Mouse (Mus musculus): ENCODE measurements around the gene Dll4.

The Dll4 gene

GRCm38 (mm10) chr2:119312380-119312958, 13.1 kb upstream of the Dll4 start:
- DNase-seq = no peak

DNA sequence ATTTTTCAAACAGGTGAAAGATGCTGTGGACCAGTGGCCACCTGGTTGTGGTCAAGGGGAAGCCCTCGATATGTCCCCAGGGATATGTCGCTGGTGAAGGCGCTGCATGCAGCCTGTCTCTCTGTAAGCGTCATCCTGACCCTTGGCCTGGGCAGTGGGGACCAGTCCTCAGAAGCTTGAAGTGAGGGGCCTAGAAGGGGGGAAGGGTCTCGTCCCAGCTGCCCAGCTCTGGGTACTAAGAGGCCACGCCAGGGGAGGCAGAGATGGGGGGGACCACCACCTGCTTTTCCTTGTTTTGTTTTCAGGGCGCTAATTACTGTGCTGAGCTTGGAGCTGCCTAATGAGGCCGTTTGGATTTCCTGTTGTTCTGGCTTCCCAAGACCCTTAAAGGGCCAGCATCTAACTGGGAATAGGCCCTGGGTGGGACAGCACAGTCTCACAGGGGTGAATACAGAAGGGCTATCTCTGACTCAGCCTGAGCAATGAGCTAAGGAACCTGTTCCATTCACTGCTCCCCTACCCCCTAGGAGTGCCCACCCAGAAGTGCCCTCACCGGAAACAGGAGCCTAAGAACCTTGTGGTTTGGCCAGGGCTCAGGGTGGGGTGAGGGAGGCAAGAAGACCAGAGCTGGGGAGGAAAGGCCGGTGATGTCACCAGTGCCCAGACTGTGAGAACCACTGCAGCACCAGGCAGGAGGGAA, 11.7 kb upstream of the Dll4 start:
- peak; percentile 64 for DNase-seq

GRCm38 (mm10) chr2:119314742-119315310, 10.8 kb upstream of the Dll4 start:
- DNase-seq = peak; percentile 77

DNA sequence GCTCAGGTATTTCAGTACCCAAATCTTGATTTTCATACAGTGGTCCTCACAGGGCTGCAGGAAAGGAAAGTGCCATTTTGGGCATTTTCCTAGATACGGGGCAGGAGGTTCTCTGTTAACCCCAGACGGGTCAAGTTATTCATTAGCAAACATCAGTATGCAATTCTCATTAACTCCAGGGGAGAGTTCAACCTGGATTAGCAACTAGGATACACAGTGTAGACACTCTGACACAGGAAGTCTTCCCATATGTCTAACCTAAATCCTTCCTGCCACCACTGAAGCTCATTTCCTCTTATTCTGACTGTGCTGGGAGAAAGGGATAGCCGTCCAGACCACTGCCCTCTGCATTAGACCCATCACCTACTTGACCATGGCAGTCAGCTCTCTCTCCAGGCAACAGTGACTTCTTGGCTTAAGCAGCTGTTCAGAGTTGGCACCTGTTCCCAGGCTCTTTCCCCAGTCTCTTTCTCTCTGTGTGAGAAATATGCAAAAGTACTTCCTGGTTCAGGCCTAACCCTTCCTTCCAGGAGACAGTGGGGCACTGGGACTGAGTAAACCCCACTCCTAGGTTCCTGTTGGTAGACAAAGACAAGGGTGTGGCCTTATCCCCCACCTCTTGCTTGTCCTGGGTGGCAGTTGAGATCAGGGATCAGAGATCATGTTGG, 7.4 kb upstream of the Dll4 start:
- no peak for DNase-seq

DNA sequence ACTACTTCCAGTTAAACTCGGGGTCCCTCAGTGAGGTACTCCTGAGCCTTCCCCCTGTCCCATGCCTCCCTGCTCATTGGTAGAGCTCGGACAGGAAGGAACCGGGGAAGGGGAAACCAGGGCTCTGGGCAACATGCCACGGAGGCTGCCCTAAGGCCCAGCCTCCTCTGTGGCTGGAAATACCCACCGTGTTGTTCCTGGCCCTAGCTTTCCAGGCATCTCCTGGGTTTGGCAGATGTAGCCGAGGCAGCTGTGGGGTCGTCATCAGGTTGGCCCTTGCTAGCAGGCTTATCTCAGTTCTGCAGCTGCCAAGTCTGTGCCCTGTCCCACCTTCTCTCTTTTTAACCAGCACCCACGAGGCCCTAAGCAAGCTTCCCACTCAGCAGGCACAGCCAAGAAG, 5.0 kb upstream of the Dll4 start:
- DNase-seq = no peak

DNA sequence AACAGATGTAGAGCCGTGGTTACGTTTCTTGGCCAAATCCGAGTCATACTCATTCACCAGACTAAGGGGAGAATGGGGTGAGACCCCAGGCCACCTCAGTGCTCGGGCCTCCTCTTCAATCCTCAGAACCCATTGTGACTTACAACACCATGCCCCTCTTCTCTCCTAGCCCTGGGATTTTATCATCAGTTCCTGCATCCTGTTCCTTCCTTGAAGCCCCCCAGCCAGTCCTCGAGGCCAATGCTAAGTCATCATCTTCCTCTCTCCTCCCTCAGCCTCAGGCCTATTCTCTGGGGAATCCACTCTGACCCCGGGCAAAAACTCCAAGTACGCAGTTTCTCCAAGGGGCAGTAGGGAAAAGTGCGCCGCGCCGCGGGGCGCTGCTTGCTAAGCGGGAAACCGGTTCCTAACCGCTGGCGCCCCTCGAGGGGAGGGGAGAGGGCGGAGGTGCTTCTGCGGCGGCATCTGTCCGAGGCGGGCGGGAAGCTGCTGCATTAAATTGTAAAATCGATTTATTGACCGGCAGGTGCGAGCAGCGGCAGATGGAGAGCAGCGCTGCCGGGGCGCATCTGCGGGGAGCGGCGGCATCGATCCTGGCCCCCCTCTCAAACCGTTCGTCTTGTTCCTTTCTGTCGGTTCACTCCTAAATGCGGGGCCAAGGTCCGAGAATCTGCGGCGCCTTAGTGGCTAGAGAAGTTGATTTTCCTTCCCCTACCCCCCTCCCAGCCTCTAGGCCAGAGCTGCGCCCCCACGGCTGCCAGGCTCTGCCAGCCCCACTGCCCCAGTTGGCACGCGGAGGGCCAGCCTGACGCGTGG, 3.6 kb upstream of the Dll4 start:
- DNase-seq = no peak

GRCm38 (mm10) chr2:119322587-119323300, 2.8 kb upstream of the Dll4 start:
- DNase-seq = no peak

DNA sequence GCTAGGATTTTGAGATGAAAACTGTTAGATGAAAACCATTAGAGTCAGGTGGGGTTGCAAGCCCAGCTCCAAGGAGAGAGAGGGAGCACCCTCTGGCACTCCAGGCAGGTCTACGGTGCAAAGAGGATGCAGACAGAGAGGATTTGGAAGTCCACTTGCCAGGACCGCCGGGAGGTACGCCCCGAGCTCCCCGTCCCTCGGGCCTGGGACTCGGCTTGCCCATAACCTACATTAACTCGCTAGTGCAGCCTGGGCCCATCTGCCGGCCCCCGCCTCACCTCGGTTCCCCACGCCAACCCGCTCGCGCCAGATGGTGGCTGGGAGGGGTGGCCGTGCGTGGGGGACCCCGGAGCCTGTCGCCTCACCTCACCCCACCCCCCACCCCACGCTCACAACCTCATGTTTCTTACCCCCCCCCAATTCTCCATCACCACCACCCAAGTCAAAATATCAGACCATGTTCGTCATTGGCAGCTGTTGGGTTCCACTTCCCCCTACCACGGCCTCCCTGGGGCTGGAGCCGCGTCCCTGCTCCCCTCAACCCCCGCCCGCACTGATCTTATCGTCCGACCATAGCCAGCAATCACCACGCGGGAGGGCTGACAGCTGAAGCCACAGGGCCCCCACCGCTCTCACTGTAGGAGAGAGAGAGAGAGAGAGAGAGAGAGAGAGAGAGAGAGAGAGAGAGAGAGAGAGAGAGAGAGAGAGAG, 1.6 kb upstream of the Dll4 start:
- no peak for DNase-seq

DNA sequence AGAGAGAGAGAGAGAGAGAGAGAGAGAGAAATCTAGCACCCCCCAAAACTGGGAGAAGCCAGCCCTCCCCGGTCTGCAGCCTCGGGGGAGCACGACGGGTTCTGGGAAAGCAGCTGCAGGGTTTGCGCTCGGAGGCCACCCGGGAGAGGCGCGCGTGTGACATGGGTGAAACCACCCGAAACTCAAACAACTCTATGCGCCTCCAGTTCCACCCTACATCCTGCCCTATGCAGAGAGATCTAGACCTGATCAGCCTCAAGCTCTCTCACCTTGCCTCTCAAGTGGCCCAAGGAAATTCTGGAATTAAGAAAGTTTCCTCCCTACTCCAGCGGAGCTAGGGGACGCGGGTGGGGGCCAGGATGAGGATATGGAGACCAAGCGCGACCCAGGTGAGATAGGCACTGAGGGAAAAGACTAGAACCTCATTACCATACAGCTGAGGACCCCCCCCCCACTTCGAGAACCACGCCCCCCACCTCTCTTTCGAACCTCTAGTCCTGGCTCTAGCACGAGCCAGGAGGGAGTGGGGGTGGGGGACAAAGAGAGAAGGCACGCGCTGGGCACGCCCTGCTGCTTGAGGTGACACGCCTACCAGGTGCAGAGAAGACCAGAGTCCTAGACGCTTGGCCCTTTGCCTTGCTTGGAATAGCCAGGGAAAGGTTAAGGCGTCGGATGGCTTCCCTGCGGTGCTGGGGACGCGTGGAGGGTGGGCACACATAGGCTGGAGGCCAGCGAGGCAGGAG, 837 bp upstream of the Dll4 start:
- peak; percentile 67 for DNase-seq

DNA sequence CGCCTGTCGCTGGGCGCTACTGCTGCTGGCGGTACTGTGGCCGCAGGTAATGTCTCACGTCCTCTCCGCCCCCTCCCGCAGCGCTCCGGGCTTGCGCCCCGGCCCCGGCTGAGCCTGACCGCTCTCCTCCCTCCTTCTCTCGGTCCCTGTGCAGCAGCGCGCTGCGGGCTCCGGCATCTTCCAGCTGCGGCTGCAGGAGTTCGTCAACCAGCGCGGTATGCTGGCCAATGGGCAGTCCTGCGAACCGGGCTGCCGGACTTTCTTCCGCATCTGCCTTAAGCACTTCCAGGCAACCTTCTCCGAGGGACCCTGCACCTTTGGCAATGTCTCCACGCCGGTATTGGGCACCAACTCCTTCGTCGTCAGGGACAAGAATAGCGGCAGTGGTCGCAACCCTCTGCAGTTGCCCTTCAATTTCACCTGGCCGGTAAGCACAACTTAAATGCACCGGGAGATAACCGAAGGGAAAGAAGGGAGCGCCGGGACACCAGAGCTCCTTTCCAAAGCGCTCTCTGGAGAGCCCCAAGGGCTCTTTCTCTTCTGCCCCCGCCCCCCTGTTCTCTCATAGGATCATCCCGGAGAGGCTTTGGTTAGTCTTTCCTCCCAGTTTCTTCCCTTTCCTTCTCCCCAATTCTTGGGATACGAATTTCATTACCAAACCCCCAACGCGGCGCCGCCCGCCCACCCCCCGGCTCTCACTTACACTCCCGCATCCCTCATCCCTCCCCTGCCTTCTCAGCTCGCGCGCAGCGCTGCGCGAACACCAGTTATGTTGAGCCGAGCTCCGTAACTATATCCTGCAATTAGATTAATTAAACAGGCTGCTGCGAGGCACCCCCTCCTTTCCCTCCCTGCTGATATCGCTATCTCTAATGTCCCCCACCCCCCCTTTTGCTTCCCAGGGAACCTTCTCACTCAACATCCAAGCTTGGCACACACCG, 847 bp downstream of the Dll4 start:
- no peak for DNase-seq

GRCm38 (mm10) chr2:119327102-119327480, 1.5 kb downstream of the Dll4 start:
- DNase-seq = peak; percentile 82

GRCm38 (mm10) chr2:119327942-119328526, 2.5 kb downstream of the Dll4 start:
- no peak for DNase-seq

DNA sequence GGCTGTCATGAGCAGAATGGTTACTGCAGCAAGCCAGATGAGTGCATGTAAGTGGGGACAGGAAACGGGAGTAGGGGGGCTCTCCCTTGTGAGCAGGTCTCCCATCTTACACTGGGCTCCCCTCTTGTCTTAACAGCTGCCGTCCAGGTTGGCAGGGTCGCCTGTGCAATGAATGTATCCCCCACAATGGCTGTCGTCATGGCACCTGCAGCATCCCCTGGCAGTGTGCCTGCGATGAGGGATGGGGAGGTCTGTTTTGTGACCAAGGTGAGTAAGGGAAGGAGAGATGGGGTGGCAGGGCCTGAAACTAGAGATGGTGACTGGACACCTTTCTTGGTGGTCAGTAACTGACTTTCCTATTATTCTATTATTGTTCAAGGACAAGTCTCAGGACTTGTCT, 3.0 kb downstream of the Dll4 start:
- no peak for DNase-seq

- no peak for DNase-seq
These were observed 3.7 kb downstream of the Dll4 start for GRCm38 (mm10) chr2:119329123-119329817.

DNA sequence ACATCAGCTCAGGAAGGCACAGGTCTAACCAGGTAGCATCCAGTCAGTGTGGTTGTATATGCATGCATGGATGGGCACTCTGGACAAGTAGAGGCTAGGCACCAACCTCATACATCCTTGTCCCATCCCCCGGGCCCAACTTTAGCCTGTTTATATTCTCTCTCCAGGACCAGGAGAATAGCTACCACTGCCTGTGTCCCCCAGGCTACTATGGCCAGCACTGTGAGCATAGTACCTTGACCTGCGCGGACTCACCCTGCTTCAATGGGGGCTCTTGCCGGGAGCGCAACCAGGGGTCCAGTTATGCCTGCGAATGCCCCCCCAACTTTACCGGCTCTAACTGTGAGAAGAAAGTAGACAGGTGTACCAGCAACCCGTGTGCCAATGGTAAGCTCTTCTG, 5.2 kb downstream of the Dll4 start:
- DNase-seq = no peak

GRCm38 (mm10) chr2:119332177-119332661, 6.6 kb downstream of the Dll4 start:
- DNase-seq = no peak

GRCm38 (mm10) chr2:119334135-119334534, 8.6 kb downstream of the Dll4 start:
- no peak for DNase-seq

DNA sequence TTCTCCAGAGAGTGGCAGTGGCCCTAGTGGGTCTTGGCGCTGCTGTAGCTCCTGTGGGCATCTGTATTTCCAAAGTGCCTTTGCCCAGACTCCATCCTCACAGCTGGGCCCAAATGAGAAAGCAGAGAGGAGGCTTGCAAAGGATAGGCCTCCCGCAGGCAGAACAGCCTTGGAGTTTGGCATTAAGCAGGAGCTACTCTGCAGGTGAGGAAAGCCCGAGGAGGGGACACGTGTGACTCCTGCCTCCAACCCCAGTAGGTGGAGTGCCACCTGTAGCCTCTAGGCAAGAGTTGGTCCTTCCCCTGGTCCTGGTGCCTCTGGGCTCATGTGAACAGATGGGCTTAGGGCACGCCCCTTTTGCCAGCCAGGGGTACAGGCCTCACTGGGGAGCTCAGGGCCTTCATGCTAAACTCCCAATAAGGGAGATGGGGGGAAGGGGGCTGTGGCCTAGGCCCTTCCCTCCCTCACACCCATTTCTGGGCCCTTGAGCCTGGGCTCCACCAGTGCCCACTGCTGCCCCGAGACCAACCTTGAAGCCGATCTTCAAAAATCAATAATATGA, 9.5 kb downstream of the Dll4 start:
- no peak for DNase-seq

Data from lung, postnatal 10 days (tissue).